Mouse (Mus musculus) cerebellum, postnatal 36 days (tissue): ENCODE data around the gene Arhgef9.

Source experiments
- DNase-seq, 2 experiments: peaks; one replicate each; pipeline ENCODE4 v3.0.0; 2021 to 2022; ENCODE audit warnings: mixed read lengths in 2 of 2

Gene Arhgef9

DNA sequence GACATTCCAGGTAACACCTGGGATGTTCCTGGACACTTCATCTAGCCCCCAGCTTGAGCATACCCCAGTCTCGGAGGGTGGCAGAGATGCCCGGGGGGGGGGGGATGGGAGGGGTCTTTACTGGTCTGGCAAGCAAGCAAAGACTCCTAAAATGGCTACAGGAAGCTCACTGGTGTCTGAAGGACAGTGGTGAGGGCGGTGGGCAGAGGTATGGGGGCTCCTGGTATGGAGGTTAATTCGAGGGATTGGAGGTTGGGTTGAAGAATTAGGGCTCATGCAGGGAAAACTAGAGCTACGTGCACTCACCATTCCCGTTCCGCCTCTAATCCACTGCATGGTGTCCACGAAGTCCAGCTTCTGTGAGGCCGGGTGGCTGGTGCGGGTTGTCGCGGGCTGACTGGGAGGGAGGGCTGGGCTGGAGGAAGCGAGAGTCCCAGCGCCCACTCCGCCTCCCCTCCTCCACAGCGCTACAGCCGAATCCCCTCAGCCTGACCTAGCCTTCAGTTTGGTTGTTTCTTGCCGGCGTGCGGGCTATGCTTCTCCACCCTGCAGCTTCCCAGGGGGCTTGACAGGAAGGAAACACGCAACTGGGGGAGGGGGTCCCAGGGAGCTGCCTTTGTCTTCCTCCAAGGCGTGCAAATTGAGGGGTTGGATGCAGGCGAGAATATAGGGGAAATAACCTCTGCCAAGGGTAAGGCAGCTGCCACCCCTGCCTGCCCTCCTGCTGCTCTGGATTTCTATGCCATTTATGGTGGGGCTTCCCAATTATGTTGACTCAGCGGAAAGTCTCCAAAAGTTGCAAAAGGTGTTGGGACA is at the start of gene Arhgef9:
Gene Arhgef9 (minus strand): TSS at position 753 of the 816 bp plus-strand sequence.
- peak; percentile 31 to 38 for DNase-seq

- DNase-seq = no peak
These were observed 42.2 kb upstream of the Arhgef9 start for GRCm38 (mm10) chrX:95238896-95239295.

GRCm38 (mm10) chrX:95195363-95196103 is 1.1 kb downstream of the Arhgef9 start:
- peak; percentile 22 to 25 for DNase-seq

DNA sequence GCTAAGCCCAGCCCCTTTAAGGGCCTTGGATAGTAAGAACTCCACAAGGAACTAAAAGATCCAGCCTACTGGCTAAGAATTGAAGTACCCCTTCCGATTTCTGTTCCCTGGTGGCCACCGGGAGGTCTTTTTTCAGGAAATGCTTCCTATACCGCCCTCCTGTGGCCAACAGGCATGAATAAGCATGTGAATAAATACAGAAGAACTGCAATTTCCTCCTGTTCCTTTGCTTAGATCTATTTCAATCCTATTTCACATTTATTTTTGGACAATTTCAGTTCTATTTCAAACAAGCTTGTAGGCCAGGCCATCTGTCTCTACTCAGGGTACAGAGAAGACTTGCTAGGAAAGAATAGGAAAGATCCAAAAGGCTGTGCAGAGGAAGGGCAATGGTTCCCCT is 20.7 kb downstream of the Arhgef9 start:
- peak; percentile 57 to 66 for DNase-seq

DNA sequence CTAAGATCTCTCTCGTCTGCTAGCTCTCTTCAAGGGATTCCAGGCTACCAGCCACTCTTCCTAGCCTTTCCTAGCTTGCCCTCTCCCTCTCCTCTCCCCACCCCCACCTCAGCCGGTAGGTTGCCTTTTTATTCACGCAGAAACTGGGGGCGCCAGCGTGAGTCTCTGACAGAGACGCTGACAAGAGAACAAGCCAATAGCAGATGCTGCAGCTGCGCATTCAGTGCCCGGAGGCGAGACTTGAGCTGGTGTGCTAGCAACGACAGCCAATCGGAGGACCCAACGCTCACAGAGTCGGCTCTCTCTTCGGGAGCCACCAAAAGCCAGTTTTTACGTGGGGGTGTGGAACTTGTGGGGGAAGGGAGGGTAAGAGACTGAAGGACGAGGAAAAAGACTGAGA is 30.3 kb downstream of the Arhgef9 start:
- peak; percentile 80 to 83 for DNase-seq

DNA sequence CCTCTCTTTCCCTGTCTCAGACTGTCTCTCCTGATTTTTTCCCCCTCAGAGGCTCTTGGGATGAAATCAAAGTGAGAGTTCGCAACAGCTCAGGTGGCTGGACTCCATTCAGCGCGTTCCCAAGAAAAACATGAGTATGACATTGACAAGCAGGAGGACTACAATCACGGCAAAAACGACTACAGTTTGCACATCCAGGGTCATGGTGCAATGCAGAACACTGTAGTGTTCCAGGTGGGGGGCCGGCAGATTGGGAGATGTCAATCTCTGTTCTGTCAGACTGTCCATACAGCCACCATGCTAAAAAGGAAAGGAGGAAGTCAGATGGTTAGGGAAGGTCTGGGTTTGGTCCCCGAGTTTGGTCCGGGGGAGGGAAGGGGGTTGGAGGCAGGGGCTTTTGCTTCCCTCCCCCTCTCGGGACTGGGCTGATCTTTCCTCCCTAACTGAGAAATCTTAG is 31.0 kb downstream of the Arhgef9 start:
- peak; percentile 16 to 36 for DNase-seq

- DNase-seq = peak; percentile 26 to 45
These were observed 32.5 kb downstream of the Arhgef9 start for GRCm38 (mm10) chrX:95164140-95164539.

- no peak for DNase-seq
These were observed 33.2 kb downstream of the Arhgef9 start for GRCm38 (mm10) chrX:95163452-95163851.

GRCm38 (mm10) chrX:95156833-95157386 is 39.7 kb downstream of the Arhgef9 start:
- peak in 1 of 2 experiments; percentile 11 for DNase-seq

DNA sequence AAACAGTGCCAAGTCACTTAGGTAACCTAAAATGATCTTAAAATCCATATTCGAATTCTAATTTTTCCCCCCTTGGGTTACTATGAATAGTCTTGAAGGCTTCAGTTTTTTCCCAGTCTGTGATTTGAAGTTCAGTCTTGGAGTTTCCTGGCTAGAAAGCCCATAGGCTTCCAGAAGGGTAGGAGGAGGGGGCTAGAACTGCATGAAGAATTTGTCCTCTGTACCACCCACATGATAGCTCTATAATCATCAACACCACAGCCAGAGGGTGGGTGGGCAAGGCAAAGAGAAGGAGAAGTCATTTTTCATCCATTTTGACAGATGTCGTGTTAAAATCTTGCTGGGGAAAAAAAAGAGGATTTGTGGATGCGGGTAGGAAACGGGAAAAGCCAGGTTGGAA is 58.0 kb downstream of the Arhgef9 start:
- no peak for DNase-seq

- no peak for DNase-seq
These were observed 63.2 kb downstream of the Arhgef9 start for GRCm38 (mm10) chrX:95133502-95133901.

DNA sequence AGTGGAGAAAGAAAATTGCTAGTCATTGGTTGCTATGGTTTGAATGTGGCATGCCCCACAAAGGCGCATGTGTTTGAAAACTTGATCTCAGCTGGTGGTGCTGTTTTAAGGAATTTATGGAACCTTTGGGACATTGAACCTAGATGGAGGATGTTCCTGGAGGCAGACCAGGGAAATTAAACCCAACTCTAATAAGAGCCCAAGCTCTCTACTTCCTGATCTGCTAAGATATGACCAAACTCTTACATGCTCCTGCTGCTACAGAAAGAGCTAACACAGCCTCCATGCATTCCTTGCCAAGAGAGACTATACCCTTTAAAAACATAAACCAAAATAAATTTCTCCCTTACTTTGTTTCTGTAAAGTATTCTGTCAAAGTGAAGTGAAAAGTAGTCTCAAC is 63.7 kb downstream of the Arhgef9 start:
- no peak for DNase-seq

DNA sequence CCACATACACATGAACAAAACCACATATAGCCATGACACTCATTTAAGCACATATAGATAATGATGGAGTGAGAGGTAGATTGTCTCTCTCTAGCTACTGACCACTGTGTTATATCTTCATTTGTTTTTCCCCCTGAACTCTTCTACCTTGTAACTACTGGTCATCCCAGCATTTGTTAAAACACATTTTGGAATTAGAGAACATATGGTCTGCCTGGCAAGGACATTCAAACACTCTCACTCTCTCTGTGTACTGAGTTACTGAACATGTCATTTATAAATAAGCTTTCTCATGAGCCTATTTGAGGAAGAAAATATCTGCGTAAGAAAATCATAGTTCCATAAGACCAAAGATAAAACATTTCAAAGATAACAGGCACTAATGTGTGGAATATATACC is 64.9 kb downstream of the Arhgef9 start:
- DNase-seq = no peak

- DNase-seq = peak; percentile 22 to 49
These were observed 73.2 kb downstream of the Arhgef9 start for GRCm38 (mm10) chrX:95123462-95123861.

DNA sequence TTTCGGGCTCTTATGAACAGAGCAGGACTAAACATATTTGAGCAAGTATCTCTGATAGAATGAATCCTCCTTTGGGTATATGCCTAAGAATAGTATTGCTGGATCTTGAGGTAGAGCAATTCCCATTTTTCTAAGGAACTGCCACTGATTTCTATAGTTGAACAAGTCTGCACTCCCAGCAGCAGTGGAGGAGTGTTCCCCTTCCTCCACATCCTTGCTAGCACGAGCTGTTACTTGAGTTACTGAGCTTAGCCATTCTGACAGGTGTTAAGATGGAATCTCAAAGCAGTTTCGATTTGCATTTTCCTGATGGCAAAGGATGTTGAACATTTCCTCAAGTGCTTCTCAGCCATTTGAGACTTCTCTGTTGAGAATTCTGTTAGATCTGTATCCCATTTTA is 92.3 kb downstream of the Arhgef9 start:
- no peak for DNase-seq

DNA sequence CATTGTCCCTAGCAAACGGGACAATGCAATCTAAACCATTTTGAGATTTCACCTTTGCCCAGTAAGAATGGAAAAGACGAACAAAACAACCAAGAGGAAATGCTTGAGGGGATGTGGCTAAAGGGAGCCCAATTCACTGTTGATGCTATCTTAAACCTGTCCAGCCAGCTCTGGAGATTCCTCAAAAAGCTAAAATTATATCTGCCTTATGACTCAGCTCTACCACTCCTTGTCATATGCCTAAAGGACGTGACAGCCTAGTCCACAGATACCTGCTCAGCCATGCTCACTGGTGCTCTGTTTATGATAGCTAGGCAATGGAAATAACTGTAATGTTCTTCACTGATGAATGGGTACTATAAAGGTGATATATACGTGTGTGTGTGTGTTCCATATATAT is 109.0 kb downstream of the Arhgef9 start:
- DNase-seq = no peak

- DNase-seq = no peak
These were observed 119.5 kb downstream of the Arhgef9 start for GRCm38 (mm10) chrX:95077013-95077699.

DNA sequence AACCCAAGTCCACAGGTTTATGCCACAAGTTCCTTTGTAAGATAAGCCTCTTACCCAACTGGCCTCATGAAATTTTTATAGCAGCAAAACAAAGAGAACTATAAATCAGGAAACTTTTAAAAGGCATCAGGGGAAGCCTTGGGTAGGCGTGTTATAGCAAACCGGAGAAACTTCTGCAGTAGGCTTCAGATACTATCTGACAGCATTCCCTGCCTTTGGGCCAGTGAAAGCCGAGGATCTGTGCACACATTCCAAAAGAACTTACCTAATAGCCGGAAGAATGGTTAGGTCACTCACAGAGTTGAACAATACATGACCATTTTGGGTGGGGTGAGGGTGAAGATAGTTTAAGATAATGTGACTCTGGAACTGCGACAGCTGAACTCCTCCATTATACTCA is 168.7 kb downstream of the Arhgef9 start:
- DNase-seq = no peak

GRCm38 (mm10) chrX:95026361-95026892 is 170.2 kb downstream of the Arhgef9 start, which contains the start of gene Spin4:
TSS of gene Spin4 (minus strand) at chrX:95026682.
- peak; percentile 74 for DNase-seq

DNA sequence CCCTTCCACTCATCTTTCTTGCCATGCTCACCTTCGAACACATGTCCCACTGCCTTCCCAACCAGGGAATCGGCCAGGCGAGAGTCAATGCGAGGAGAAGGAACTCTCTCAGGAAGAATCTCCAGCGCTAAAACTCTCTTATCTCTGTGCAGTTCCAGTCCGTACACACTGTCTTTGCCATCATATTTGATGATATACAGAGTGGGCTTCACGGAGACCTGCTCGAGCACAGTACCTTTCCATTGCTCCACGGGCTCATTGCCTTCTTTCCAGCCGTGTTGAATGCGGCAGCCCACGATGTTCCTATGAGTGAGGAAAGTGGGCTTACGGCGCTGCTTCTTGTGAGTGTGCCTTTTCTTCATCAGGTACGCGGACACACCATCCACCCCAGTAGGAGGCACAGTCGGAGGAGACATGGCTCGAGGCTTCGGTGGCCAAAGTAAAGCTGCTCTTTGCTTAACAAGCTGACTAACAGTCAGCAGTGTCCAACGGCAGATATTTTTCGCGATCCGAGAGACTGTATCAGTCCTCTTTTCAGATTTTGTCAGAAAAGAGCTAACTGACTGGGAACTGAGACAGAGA is 170.8 kb downstream of the Arhgef9 start:
- DNase-seq = peak; percentile 19 to 37

- no peak for DNase-seq
These were observed 184.6 kb downstream of the Arhgef9 start for GRCm38 (mm10) chrX:95012033-95012432.
